Mouse (Mus musculus) spleen, adult 2 months (tissue): Measurements from ENCODE around the gene Tmem132d. TPM values are rescaled to one million over a fixed set of nuclear protein-coding genes. Genes with fewer than 3 reads are reported as not detected.

Experiments used
- DNase-seq, 2 experiments: peaks; one replicate each; pipeline versions ENCODE4 v3.0.0 to v3.0.0-alpha.2; 2012 to 2021; ENCODE audit warnings: low spot score in 2 of 2, low read depth in 1 of 2
- H3K27ac ChIP-seq: fragments of 200-500 bp; 2 replicates; pipeline ENCODE4 v1.5.1; 2012; ENCODE audit warnings: low read length, inconsistent platforms; ENCODE audit not compliant: insufficient read depth
- H3K27me3 ChIP-seq: fragments of 200-500 bp; 2 replicates; pipeline ENCODE4 v1.6.1; 2012; ENCODE audit warnings: mild to moderate bottlenecking, moderate library complexity, low read length, inconsistent platforms; ENCODE audit not compliant: control insufficient read depth, insufficient read depth
- H3K36me3 ChIP-seq: fragments of 200-500 bp; 2 replicates; pipeline ENCODE4 v1.6.1; 2012; ENCODE audit warnings: mild to moderate bottlenecking, low read length, inconsistent platforms; ENCODE audit not compliant: control insufficient read depth, insufficient read depth
- H3K4me1 ChIP-seq: fragments of 200-500 bp; 2 replicates; pipeline ENCODE4 v1.6.1; 2011; ENCODE audit warnings: inconsistent platforms; ENCODE audit not compliant: control insufficient read depth, insufficient read depth, insufficient read length
- H3K4me3 ChIP-seq: fragments of 200-500 bp; 2 replicates; pipeline ENCODE4 v1.5.1; 2011; ENCODE audit warnings: mild to moderate bottlenecking, inconsistent platforms; ENCODE audit not compliant: insufficient read depth, insufficient read length; ENCODE audit errors: extremely low read depth
- CTCF ChIP-seq: fragments of 200-500 bp; IDR thresholded peaks from 2 replicates; pipeline ENCODE4 v1.5.1; 2011; ENCODE audit warnings: mild to moderate bottlenecking, inconsistent platforms; ENCODE audit not compliant: insufficient read depth, insufficient read length, insufficient replicate concordance; ENCODE audit errors: extremely low read depth
- POLR2A ChIP-seq: fragments of 200-500 bp; IDR thresholded peaks from 2 replicates; pipeline ENCODE4 v1.6.1; 2011; ENCODE audit warnings: low read depth, low read length, inconsistent platforms
- WGBS: fragments of 180-500 bp; shearing (Covaris S2); methylation state at CpG from one replicate; pipeline ENCODE4 v1.1.7; 2018; 5-methylcytosine and 5-hydroxymethylcytosine counted together
- polyA plus RNA-seq: library from polyadenylated mRNA; depleted of rRNA; stranded (reverse); fragments of >200 nt; gene quantifications from 2 replicates; pipeline ENCODE4 v1.2.3, GENCODE M21; 2012

Tmem132d gene
- polyA plus RNA-seq, 1 experiment = not detected

- TF ChIP-seq POLR2A (no peak), CTCF (no peak)
- no peak overlapping the region for H3K4me3 ChIP-seq
- no peaks in the 10 kb centered on the region for H3K36me3 ChIP-seq
- WGBS = 85% methylated on average over 8 of the region's 8 CpGs
- H3K4me1 ChIP-seq = no peaks in the 10 kb centered on the region
- H3K27ac ChIP-seq = no peak overlapping the region
- H3K27me3 ChIP-seq = no peaks in the 10 kb centered on the region
- DNase-seq = no peak
These were observed 319.8 kb downstream of the Tmem132d start for GRCm38 (mm10) chr5:128113107-128113506.

- Histone ChIP-seq H3K27me3 (no peaks in the 10 kb centered on the region), H3K4me1 (no peaks in the 10 kb centered on the region), H3K4me3 (no peak overlapping the region), H3K27ac (no peak overlapping the region), H3K36me3 (no peaks in the 10 kb centered on the region)
- 91% methylated on average over 3 of the region's 3 CpGs for WGBS
- no peak for TF ChIP-seq POLR2A
- no peak for TF ChIP-seq CTCF
- no peak for DNase-seq
These were observed 320.4 kb downstream of the Tmem132d start for GRCm38 (mm10) chr5:128112518-128112917.

DNA sequence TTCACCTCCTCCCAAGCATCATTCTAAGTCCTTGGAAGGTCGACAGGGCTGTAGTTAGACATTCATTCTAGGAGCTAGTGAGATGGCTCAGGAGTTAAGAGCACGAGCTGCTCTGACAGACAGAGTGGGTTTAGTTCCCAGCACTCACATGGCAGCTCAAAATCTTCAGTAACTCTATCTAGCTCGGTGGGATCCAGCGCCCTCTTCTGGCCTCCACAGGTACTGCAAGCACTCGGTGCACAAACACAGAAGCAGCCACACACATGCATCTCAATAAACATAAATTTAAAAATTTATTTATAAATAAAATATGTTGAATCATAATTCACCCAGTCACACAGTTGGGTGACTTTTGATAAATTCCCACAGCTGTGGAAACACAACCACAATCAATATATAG is 321.2 kb downstream of the Tmem132d start:
- Histone ChIP-seq H3K4me1 (no peaks in the 10 kb centered on the region), H3K27ac (no peak overlapping the region), H3K36me3 (no peaks in the 10 kb centered on the region), H3K27me3 (no peaks in the 10 kb centered on the region), H3K4me3 (no peak overlapping the region)
- no peak for TF ChIP-seq POLR2A
- no peak for TF ChIP-seq CTCF
- DNase-seq = no peak
- 73% methylated on average over 5 of the region's 5 CpGs for WGBS

DNA sequence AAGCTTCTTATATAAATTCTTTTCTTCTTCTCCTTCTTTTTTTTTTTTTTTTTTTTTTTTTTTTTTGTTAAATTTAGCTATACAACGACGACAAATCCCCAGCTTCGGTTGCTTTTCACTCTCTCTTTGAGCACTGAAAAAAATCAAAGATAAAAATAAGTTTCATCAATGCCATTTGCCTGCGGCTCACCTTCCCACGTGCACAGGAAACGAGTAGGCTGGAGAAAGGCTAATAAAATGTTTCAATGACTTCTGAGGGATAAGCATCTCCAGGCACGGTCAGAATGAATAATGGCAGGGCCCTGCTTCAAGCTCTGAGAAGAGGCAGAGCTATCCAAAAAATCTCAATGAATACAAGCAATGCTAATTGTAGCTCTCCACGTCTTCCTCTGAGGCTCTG is 330.3 kb downstream of the Tmem132d start:
- DNase-seq = no peak
- Histone ChIP-seq H3K36me3 (no peaks in the 10 kb centered on the region), H3K4me3 (no peak overlapping the region), H3K4me1 (no peaks in the 10 kb centered on the region), H3K27me3 (no peaks in the 10 kb centered on the region), H3K27ac (no peak overlapping the region)
- no peak for TF ChIP-seq POLR2A
- TF ChIP-seq CTCF = no peak
- 75% methylated on average over 8 of the region's 8 CpGs for WGBS

DNA sequence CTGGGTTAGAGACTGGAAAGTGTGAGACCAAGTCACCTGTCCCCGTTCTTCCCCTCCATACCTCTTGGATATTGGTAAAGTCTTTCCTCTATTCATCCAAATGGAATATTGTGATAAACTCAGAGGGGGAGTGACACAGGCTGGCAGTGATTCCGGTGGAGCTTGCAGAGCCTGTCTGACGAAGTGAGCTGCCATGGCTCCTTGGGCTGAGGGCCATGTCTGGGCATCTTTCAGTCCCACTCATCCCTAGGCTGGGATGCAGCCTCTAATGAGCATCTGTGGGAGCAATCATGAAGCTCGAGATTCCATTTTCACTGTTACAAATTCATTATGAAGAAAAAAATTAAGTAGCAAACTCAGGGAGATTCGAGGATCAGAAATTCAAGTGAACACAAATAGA is 332.5 kb downstream of the Tmem132d start:
- Histone ChIP-seq H3K4me1 (no peaks in the 10 kb centered on the region), H3K27me3 (no peaks in the 10 kb centered on the region), H3K36me3 (no peaks in the 10 kb centered on the region), H3K27ac (no peak overlapping the region), H3K4me3 (no peak overlapping the region)
- WGBS = 82% methylated on average over 5 of the region's 5 CpGs
- TF ChIP-seq CTCF = no peak
- no peak for TF ChIP-seq POLR2A
- no peak for DNase-seq

DNA sequence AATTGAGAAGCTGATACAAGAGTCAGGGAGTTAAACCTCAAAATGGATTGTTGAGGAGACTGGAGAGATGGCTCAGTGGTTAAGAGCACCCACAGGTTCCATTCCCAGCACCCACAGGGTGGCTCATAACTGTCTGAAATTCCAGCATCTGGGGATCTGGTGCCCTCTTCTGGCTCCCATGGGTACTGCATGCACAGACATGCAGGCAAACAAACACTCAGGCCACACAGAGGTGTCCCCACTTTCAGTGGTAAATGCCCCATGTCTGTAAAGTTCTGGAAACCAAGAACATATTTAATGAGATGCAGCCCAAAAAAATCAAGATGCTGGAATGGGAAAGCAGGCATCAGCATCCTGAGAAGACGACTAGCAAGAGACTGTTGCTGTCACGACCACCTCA is 333.4 kb downstream of the Tmem132d start:
- no peak overlapping the region for H3K4me3 ChIP-seq
- no peaks in the 10 kb centered on the region for H3K36me3 ChIP-seq
- no peak for TF ChIP-seq POLR2A
- no peak for TF ChIP-seq CTCF
- 82% methylated on average over 2 of the region's 2 CpGs for WGBS
- no peaks in the 10 kb centered on the region for H3K27me3 ChIP-seq
- H3K4me1 ChIP-seq = no peaks in the 10 kb centered on the region
- no peak for DNase-seq
- no peak overlapping the region for H3K27ac ChIP-seq

DNA sequence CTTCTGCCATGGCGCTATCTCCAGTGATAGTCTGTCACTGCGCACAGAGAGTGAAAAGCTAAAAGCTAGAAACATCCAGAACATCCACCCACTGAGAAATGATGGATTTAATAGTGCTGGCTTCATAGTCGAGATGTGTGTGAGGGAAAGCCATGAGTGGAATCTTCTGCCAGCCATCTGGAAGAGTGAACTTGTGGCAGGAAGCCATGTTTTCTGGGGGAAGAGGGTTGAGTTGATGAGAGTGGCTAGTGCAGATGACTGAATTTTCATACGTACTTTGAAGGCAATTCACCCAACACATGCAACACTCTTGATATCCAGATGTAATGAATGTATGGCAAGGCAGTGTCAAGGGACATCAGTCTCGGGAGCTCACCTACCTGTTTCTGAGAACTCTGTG is 342.3 kb downstream of the Tmem132d start:
- DNase-seq = no peak
- no peaks in the 10 kb centered on the region for H3K27me3 ChIP-seq
- no peak overlapping the region for H3K4me3 ChIP-seq
- 82% methylated on average over 5 of the region's 5 CpGs for WGBS
- no peak overlapping the region for H3K27ac ChIP-seq
- H3K4me1 ChIP-seq = no peaks in the 10 kb centered on the region
- no peaks in the 10 kb centered on the region for H3K36me3 ChIP-seq
- TF ChIP-seq POLR2A (no peak), CTCF (no peak)

- H3K27me3 ChIP-seq = no peaks in the 10 kb centered on the region
- H3K4me3 ChIP-seq = no peak overlapping the region
- H3K27ac ChIP-seq = no peak overlapping the region
- no peaks in the 10 kb centered on the region for H3K4me1 ChIP-seq
- WGBS = 72% methylated on average over 5 of the region's 5 CpGs
- TF ChIP-seq CTCF (no peak), POLR2A (no peak)
- no peaks in the 10 kb centered on the region for H3K36me3 ChIP-seq
- DNase-seq = no peak
These were observed 357.4 kb downstream of the Tmem132d start for GRCm38 (mm10) chr5:128075456-128075855.
